ENCODE assay signal across 19 mouse cellular contexts in the genomic region with DNA sequence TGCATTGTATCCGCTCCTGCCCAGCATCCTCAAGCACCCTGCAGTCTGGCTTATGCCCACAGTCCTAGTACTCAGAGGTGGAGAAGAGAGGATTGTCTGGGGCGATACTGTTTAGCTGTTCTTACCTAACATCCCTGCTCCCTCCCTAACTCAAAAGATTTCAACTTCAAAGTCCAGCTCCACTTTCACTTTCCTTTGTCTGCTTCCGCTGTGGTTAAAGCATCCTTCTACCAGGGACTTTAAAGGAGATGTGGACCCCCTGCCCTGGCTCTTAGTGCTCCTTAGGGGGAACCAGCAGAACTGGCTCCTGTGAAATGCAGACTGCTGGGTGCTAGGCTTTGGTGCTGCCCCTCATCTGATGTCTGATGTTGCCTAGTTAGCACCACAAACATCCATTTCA.
DNase-seq lines count a peak whose midpoint lies in the region; ATAC-seq lines count a peak whose summit lies in the region.
"Had no signal": no experiment of that assay in that cellular context is flagged by ENCODE, and none has a peak within 500 bp of the region (broad histone marks: within the 10 kb centered on the region; RNA-seq: fewer than 3 reads in every experiment).

No protein-coding gene starts in this region.

- H3K9ac ChIP-seq in heart, embryonic 11.5 days (ENCODE audit: low read depth, low read length), result no peak overlapping the region
- H3K9ac ChIP-seq: forebrain, embryonic 15.5 days; hindbrain, embryonic 15.5 days; lung, embryonic 14.5 days had no signal

- H3K4me1 ChIP-seq in heart, embryonic 11.5 days (ENCODE audit: control insufficient read depth, insufficient read depth, low read length), result peaks cover 4% of the 10 kb centered on the region; the same call in 1 of the 2 replicates
- H3K4me1 ChIP-seq: hindbrain, embryonic 15.5 days had no signal

- DNase-seq in heart, adult 11 months, result peak; percentile 10
- DNase-seq in B cell, adult 2 months, result peak; percentile 31 to 42
- DNase-seq in kidney, adult 8-10 months, result no peak
- no peak for DNase-seq in right cerebral cortex, postnatal 36 days (ENCODE audit: low spot score in 2 of 2)
- DNase-seq in gastrocnemius, adult 8-10 months (ENCODE audit: low spot score in 2 of 2), result no peak
- DNase-seq: cerebellum, adult 9-11 months; embryo, embryonic 11 days; gastrocnemius, adult 2 months; heart, postnatal 14 days; kidney, adult 2 months; kidney, postnatal 36 days; layer of hippocampus, postnatal 36 days; lung, embryonic 14.5 days; right cerebral cortex, adult 18-20 months had no signal

- no peaks in the 10 kb centered on the region for H3K36me3 ChIP-seq in heart, embryonic 11.5 days (ENCODE audit: control insufficient read depth, insufficient read depth, low read length)
- H3K36me3 ChIP-seq: forebrain, embryonic 15.5 days had no signal

- H3K27me3 ChIP-seq in heart, embryonic 11.5 days (ENCODE audit: control insufficient read depth, insufficient read depth, low read length), result no peaks in the 10 kb centered on the region
- H3K27me3 ChIP-seq: forebrain, embryonic 15.5 days; hindbrain, embryonic 15.5 days had no signal

- H3K27ac ChIP-seq in heart, embryonic 11.5 days (ENCODE audit: low read depth, low read length), result no peak overlapping the region
- H3K27ac ChIP-seq: forebrain, embryonic 15.5 days; gastrocnemius, adult 2 months; hindbrain, embryonic 15.5 days had no signal

- no peak overlapping the region for H3K4me2 ChIP-seq in heart, embryonic 11.5 days
- H3K4me2 ChIP-seq: forebrain, embryonic 15.5 days; hindbrain, embryonic 15.5 days; lung, embryonic 14.5 days had no signal

- no peak overlapping the region for H3K4me3 ChIP-seq in heart, embryonic 11.5 days (ENCODE audit: low read depth, low read length)
- H3K4me3 ChIP-seq: forebrain, embryonic 15.5 days; gastrocnemius, adult 2 months; hindbrain, embryonic 15.5 days had no signal

- H3K9me3 ChIP-seq in heart, embryonic 11.5 days (replicated peaks; ENCODE audit: control insufficient read depth, low read length), result no peaks in the 10 kb centered on the region
- H3K9me3 ChIP-seq: forebrain, embryonic 15.5 days; hindbrain, embryonic 15.5 days had no signal

- ATAC-seq in heart, embryonic 11.5 days (replicated peaks; ENCODE audit: insufficient number of reproducible peaks, low FRiP score, low TSS enrichment), result no peak
- peak; percentile 90 for ATAC-seq in common myeloid progenitor, adult 5-6 weeks (replicated peaks; ENCODE audit: low read depth, poor library complexity, severe bottlenecking)
- peak; percentile 33; the same call in 1 of the 2 replicates for ATAC-seq in monocyte, adult 5-6 weeks (replicated peaks; ENCODE audit: insufficient number of reproducible peaks, low FRiP score, low TSS enrichment, poor library complexity, severe bottlenecking)
- ATAC-seq: forebrain, embryonic 15.5 days had no signal

- WGBS in heart, embryonic 11.5 days (ENCODE audit: insufficient replicate concordance), result 57% methylated on average over 3 of the region's 3 CpGs

Comparison
In these comparisons a context has a peak if more than half of its experiments do, and no peak if none do; other contexts are left out.
1. DNase-seq: peak in heart, adult 11 months (single experiment) and B cell, adult 2 months (2 of 2); none in kidney, adult 8-10 months (0 of 2), right cerebral cortex, postnatal 36 days (0 of 2) and gastrocnemius, adult 8-10 months (0 of 2).